Mouse (Mus musculus) left cerebral cortex, adult 2 months (tissue): ENCODE measurements at regions not wholly inside any gene's neighbourhood (a gene's known extent, or its start where the extent isn't known, plus 50 kb on each side); places are given as distances from the start of the nearest gene placed in this dataset.

Experiments
- DNase-seq, 2 experiments: peaks; one replicate each; pipeline ENCODE4 v3.0.0; 2021 to 2022; ENCODE audit warnings: low spot score in 2 of 2, mixed read lengths in 1 of 2; ENCODE audit errors: extremely low spot score in 1 of 2
- H3K27ac ChIP-seq: fragments of 200-600 bp; 2 replicates; pipeline ENCODE4 v1.8.1; 2022
- H3K4me3 ChIP-seq: fragments of 200-600 bp; 2 replicates; pipeline ENCODE4 v1.8.1; 2022
- CTCF ChIP-seq: fragments of 200-600 bp; IDR thresholded peaks from 2 replicates; pipeline ENCODE4 v1.8.1; 2022; ENCODE audit warnings: antibody characterized with exemption, mild to moderate bottlenecking, moderate library complexity
- intact Hi-C: fragments of 180-260 bp; cut with DNase I; formaldehyde crosslinking; loops from one replicate; pipeline ENCODE4 v1.15.1; 2025

DNA sequence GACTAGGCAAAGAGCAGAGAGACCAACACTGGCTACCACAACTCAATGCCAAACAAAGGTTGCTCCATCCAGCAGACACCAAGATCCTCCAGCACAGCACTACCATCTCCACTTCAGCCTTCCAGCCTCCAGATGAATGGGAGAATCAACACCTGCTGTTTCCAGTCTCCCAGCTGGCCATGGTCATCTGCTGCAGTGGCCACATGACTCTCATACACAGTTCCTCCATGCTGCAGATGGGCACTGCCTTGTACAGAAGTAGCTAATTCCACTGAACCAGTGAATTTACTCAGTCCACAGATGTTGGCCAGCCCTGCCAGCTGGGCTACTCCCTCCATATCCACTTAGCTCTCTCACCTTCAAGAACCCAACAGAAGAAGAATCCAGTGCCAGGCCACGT, 63.0 kb upstream of the Vstm5 start:
- no peak for DNase-seq
- TF ChIP-seq CTCF: no peak
- no peak overlapping the region for H3K27ac ChIP-seq
- intact Hi-C loops: no loop called here
- H3K4me3 ChIP-seq: no peak overlapping the region

DNA sequence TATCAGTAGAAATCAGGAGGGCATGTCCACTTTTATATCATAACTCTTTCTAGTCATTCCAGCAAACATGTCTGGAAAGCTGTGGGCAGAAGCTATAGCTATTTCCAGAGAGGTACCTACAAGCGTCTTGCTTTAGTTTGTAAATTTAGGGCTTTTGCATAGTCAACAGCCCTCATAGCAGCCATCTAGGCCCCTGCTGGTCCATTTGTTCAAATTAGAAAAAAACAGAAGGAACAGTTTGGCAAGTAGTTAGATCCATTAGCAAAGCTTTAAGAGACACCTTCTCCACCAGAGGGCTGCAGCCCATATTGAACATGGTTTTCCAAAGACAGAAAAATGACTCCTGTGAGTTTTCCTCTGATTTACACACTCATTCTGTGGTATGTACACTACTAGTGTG, 63.4 kb upstream of the Vstm5 start:
- Histone ChIP-seq H3K4me3 (no peak overlapping the region), H3K27ac (no peak overlapping the region)
- intact Hi-C loops: no loop called here
- DNase-seq: no peak
- TF ChIP-seq CTCF: no peak

DNA sequence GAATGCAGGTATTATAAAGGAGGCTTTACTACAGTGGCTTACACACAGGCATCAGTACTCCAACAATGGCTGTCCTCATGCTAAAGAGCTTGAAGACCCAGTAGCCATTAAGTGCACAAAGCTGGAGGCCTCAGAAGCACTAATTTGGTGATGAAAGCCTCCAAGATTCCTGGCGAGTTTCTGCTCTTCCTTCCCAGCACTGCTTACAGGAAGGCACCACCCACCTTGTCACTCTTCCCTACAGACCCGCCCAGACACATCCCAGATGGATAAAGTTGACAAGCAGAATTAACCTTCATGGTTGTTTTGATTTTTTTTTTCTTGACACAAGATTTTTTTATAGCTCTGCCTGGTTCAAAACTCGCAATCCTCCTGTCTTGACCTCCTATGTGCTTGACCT, 59.0 kb upstream of the Hephl1 start:
- DNase-seq: no peak
- no peak overlapping the region for H3K27ac ChIP-seq
- intact Hi-C loops: loop anchor here (5.0 kb wide), 2 partner anchors 154 to 399 kb away; partner anchors contain the start of gene 1700012B09Rik
- TF ChIP-seq CTCF: no peak
- no peak overlapping the region for H3K4me3 ChIP-seq

DNA sequence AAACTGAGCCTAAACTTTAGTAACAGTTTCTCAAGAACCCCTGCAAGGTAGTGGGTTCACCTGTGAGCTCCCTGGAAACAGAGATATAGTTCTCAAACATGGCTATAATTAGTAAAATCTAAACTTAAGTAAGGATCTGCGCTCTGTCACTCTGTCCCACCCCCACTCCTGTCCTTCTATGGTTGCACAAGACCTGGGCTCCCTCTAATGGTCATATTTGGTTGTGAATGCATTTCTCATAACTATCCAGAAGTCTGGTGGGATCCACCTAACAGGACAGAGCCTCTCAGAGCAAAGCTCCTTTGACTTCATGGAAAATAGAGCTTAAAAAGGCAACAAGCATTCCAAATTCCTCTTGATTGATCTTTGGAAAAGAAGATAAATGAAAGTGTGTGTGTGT, 57.8 kb upstream of the Hephl1 start:
- intact Hi-C loops: loop anchor here (5.0 kb wide), 3 partner anchors 137 to 397 kb away; partner anchors contain the start of gene 1700012B09Rik
- no peak overlapping the region for H3K4me3 ChIP-seq
- no peak for DNase-seq
- no peak overlapping the region for H3K27ac ChIP-seq
- peak; percentile 59 for TF ChIP-seq CTCF

DNA sequence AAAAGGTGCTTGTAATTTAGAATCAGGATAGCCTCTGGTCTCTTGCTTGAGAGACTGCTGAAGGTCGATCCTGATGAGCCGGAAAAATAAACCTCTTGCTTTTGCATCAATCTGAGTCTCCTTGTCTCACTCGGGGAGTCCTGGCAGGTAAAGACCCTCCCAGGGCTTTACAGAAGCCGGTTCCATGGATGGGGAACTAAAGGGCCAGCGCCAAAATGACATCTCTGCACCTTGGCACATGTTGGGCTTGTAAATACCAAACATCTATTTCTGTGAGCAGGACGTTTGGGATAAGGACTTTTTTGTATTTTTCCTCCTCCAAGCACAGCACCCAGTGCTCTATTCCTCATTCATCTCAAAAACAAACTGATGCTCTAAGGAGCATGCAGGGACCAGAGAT, 57.1 kb upstream of the Hephl1 start:
- intact Hi-C loops: loop anchor here (5.0 kb wide), 1 partner anchor 137 kb away; no protein-coding TSS in a partner anchor
- Histone ChIP-seq H3K27ac (no peak overlapping the region), H3K4me3 (no peak overlapping the region)
- TF ChIP-seq CTCF: no peak
- DNase-seq: no peak

DNA sequence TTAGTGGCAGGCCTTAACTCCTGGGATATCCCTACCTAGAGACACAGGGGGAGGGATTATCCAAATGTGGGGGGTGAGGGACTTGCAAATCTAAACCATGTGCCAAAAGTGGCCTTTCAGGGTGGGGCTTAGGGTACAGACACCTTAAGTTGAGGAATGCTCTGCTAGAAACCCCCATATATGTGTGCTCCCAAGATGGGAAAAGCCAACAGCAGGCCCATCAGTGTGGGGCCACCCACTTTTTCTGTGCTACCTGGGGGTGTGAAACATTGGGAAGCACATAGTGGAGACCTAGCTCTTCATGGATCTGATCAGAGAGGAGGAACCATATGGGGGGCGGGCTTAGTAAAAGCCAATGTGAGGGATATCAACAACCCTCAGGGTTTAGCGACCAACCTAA, 55.0 kb upstream of the Hephl1 start:
- H3K4me3 ChIP-seq: no peak overlapping the region
- intact Hi-C loops: loop anchor here (5.0 kb wide), 1 partner anchor 135 kb away; no protein-coding TSS in a partner anchor
- no peak overlapping the region for H3K27ac ChIP-seq
- DNase-seq: no peak
- TF ChIP-seq CTCF: no peak

DNA sequence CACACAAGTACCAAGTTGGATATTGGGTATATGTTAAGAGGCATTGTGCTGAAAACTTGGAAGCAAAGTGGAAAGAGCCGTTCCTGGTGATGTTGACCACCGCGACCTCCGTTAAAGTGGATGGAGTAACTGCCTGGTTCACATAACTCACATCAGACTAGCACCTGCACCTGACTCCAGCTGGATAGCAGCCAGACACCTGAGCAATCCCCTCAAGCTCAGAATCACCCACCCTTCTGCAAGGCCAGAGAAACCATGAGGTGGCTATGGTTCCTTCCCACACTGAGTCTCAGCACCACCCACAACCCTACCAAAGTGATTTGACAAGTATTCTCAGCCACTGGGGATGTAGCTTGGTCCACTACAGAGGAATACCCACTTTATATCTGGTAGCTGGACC, 54.6 kb upstream of the Hephl1 start:
- DNase-seq: no peak
- Histone ChIP-seq H3K4me3 (no peak overlapping the region), H3K27ac (no peak overlapping the region)
- intact Hi-C loops: loop anchor here (5.0 kb wide), 1 partner anchor 134 kb away; no protein-coding TSS in a partner anchor
- TF ChIP-seq CTCF: no peak
